Mouse (Mus musculus): ENCODE results near the gene Jam2.

The Jam2 gene

DNA sequence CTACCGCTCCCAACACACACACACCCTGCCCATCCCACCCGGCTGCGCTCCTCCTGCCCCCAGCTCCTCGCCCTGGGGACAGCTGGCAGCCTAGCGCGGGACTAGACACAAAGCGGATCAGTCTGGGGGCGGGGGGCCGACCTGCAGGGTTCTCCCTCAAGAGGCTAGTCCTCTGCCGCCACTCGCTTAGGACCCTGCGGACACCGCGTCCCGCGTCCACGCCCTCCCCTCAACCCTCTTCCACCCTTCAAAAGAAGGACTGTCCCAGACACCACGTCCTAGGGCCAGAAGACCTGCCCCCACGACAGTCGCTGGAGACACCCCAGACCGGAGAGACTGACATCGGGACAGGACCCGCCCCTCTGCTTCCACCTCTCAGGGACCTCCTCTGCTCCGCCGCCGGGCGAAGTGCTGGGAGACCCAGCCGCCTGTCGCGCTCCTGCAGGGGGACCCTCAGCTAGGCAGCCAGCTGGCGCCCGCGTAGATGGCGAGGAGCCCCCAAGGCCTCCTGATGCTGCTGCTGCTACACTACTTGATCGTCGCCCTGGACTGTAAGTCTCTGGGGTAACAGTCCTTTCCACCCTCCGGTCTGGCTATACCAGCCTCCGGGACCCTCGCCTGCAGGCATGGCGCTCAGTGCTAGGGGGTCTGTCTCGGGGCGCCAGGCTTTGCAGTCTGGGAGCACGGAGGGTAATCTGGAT lies at the start of gene Jam2:
TSS of gene Jam2 (plus strand) at position 121 of the 701 bp plus-strand sequence.
- DNase-seq (ENCODE audit: low spot score in 2 of 2), result peak; percentile 88 to 92

DNA sequence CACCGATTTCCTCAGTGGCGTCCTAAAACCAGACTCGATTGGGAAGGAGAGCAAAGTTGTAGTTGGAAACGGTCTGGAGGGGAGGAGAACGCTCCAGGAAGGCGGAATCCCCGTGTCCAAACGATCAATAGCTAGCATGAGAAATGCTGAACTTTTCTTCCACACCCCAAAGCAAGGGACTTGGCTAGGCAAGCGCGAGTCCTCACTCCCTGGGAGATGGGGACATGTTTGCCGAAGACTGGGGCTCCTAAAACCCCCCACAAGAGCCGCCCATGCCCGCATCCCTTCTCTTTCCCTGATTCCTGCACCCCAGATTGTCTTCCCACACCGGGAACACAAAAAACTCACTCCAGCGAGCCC lies 39.1 kb upstream of the Jam2 start:
- DNase-seq (ENCODE audit: low spot score in 2 of 2), result no peak

- peak; percentile 94 to 97 for DNase-seq (ENCODE audit: low spot score in 2 of 2)
Observed at GRCm38 (mm10) chr16:84735166-84736105, 38.5 kb upstream of the Jam2 start, which contains the start of gene Mrpl39. Gene Mrpl39, minus strand, starts transcription at chr16:84735742.

DNA sequence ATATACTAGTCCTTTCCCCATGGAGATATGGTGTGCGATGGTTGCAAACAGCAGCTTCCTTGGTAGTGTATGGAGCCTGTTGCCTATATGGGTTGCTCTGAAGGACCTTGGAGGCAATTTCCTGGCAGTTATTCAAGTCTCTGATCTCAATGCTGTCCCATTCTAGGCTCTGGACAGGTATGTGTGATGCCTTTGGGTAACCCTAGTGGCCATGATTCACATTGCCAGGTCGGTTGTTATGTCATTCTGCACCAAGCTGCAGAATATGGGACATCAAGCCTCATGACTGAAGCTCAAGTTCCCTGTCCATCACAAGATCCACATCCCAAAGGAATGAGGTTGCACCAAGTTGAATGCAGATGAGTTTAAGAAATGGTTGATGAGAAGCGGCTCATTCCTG lies 36.6 kb upstream of the Jam2 start:
- no peak for DNase-seq (ENCODE audit: low spot score in 2 of 2)

GRCm38 (mm10) chr16:84744703-84745490 lies 29.0 kb upstream of the Jam2 start:
- peak; percentile 8 to 27 for DNase-seq (ENCODE audit: low spot score in 2 of 2)

- DNase-seq (ENCODE audit: low spot score in 2 of 2), result no peak
Observed at GRCm38 (mm10) chr16:84745721-84746306, 28.1 kb upstream of the Jam2 start.

DNA sequence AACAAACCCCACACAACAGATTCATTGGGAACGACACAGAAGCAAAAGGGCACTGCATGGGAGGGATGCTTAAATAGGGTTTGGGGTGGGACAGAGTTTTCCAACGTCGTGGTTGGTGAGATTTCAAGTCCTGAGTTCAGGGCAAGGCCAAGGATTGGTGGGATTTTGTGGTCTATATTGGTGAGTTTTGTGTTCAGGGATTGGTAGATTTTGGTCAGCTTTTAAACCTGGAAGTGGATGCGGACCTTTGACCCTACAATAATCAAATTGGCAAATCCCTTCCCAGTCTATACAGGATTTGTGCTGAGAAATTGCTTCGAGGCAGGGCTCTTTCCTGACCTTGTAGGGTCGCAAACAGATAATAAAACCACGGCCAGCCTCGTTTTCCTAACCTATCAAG lies 6.0 kb upstream of the Jam2 start:
- DNase-seq (ENCODE audit: low spot score in 2 of 2), result no peak

DNA sequence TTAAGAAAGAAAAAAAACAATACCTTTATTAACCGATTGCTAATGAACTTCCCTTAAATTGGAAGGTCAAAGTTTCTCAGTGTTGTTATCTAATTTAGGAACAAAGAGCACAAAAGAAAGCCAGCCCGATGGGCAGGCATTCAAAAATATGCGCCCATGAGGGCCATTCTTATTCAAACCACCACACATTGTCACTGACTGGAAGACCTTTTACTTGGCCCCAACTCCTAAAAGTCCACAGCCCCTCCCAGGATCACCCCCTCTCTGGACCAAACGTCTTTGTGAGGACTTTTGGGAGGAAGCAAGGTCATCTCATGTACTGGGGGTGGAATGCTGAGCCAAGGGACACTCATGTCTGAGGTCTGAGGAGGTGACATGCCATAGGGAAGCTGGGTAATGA lies 4.7 kb upstream of the Jam2 start:
- DNase-seq (ENCODE audit: low spot score in 2 of 2), result no peak

DNA sequence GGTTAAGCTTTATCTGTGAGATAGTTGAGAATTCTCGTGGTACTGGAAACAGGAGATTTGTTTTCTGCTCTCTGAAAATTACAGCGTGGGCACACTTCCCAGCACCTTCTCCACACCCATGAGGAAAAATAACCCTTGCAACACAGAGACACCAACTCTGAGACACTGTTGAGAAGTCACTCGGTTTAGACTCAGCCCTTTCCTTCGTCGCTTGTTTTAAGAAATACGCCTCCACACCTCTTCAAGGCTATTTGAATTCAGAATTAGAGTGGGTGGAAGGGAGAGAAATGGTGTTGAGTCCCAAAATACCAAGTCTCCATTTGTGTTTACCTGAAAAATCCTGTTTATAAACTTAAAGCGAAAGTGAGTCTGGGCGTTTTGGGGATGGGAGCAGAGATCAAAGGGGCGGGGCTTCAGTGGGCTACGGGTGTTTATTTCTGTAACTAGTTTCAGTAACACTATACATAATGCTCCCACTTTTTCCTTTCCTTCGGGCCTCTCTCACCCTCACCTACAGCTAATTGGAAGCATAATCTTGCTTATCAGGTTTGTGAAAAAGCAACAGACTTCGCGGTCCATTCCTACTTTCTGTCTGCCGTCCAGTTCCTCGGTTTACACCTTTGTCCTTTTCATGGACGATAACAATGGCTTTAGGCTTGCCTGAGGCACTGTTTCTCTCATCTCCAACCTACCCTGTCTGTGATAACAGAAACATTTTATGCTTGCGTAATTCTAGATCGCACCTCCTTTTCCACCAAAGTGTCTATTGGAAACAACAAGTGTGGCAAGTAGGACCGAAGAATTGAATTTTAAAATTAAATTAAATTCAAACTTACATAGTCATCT lies 4.1 kb upstream of the Jam2 start:
- no peak for DNase-seq (ENCODE audit: low spot score in 2 of 2)

DNA sequence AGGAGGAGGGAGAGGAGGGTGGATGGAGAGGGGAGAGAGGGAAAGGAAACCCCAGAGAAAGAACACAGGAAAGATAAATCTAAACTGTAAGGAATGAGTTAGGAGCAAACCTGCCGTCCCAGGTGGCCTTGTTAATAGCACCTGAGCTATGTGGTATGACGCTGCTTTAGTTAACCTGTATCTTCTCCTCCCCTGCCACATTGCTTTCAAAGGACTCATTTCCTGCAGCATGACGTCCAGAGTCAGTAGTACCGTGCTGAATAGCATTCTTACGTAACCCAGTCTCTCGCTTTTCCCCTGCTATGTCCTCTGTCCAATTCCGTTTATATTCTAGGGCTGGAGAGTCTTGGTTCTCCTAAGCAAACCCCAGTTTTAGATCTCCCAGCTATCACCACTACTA lies 3.0 kb upstream of the Jam2 start:
- DNase-seq (ENCODE audit: low spot score in 2 of 2), result no peak

- peak; percentile 73 to 80 for DNase-seq (ENCODE audit: low spot score in 2 of 2)
Observed at GRCm38 (mm10) chr16:84771461-84771860, 2.5 kb upstream of the Jam2 start.

DNA sequence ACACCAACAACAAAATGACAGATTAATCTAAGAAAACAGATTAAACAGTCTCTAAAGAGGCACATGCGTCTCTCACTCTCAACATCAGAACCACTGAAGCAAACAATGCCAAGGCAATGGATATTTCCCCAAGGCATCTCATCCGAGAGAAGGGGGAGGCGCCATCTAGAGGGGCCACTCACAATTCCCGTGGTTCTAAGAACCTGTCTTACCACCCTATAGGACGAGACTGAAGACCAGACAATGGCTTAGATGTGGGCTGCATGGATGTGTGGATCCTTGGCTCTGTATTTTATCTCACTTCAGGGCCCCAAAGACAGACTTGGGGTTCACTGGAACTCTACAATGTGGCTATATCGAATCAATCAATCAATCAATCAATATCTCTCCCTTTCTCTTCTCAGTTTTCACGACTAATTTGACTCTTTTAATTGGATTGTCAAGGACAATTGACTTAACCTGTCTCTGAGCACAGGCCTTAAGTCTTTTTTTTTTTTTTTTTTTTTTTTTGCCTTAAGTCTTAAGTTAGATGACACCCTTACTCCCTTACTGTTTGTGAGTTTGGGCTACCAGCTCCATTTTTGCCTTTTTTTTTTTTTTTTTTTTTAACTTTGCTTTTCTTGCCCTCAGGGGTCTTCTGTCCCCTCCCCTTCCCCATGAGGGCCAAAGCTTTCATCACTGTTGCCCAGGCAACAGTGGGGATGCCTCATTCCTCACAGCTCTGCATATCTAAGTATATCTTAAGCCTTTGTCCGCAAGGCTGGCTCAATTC lies 1.2 kb upstream of the Jam2 start:
- DNase-seq (ENCODE audit: low spot score in 2 of 2), result no peak

- DNase-seq (ENCODE audit: low spot score in 2 of 2), result peak; percentile 43 to 74
Observed at GRCm38 (mm10) chr16:84773268-84773861, 558 bp upstream of the Jam2 start.

- peak in 1 of 2 experiments; percentile 37 for DNase-seq (ENCODE audit: low spot score in 2 of 2)
Observed at GRCm38 (mm10) chr16:84774761-84775231, 873 bp downstream of the Jam2 start.

DNA sequence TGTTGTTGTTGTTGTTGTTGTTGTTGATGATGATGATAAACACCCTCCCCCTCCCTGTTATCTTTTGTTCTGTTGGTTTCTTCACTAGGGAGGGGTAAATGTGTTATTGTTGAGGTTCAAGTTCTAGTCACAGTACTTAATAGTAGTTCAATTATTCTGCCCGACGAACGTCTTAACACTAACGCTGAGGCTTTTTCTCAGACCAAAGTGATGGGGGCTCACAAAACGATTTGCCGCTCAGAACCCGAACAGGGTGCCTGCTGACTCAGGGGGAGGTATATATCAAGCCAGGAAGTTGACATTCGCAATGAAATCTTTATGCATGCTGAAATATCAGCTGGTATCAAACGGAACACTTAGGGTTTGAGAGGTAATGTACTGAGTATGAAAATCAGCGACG lies 1.4 kb downstream of the Jam2 start:
- DNase-seq (ENCODE audit: low spot score in 2 of 2), result no peak

DNA sequence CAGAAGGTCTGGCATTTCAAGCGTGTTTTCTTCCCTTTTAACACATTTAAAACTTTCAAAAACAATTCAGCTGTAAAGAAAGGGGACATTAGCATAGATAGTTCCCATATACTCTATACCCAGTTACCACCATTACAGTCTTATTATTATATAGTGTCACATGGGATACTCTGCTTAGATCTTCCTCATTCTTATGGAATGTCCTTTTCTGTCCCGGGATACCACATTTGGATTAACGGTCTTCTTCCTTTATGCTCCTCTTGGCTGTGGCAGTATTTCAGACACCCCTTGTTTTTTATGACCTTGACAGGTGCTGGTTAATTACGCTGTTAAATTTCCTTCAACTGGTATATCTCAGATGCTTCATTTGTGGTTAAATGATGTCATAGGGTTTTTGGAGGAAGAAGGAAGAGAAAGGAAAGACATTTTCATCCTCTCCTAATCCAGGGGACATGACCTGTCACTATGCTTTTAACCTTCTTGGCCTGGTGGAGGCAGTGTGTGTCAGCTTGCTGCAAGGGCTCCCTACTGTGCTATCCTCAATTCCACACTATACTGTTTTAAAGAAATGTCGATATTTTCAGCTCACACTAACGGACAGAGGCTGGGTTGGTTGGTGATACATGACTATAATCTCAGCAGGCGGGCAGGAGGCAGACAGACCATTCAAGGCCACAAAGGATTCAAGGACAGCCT lies 2.3 kb downstream of the Jam2 start:
- no peak for DNase-seq (ENCODE audit: low spot score in 2 of 2)

- DNase-seq (ENCODE audit: low spot score in 2 of 2), result no peak
Observed at GRCm38 (mm10) chr16:84778431-84778830, 4.5 kb downstream of the Jam2 start.

- DNase-seq (ENCODE audit: low spot score in 2 of 2), result no peak
Observed at GRCm38 (mm10) chr16:84778861-84779630, 5.1 kb downstream of the Jam2 start.

Data from heart, adult 9 months (tissue).